Mouse (Mus musculus): ENCODE measurements around the gene Cox7a1.

DNA sequence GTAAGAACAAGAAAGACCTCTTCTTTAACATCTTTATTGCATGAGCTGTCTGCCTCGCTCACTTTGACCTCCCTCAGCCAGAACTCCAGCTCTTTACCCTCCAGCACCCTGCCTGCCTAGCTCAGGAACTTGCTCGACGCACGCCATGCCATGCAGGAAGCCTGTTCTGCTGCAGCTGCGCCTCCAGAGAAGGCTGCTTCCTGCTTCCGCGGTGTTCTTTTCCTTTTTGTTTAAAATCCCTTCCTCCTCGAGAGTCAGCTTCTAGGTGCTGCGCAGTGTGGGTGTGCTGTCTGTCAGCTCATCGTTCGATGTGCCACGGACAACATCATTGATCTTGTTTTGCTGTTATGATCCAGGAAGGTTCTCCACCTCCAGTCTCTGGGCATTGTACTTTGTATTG is 7.5 kb upstream of the Cox7a1 start:
- TF ChIP-seq CTCF (IDR thresholded peaks at IDR 0.05; ENCODE audit: low read depth, low read length) (no peak), POLR2A (IDR thresholded peaks at IDR 0.05; ENCODE audit: insufficient read depth, low read length) (no peak)
